Mouse (Mus musculus): Measurements from ENCODE around the gene Tef. TPM values are rescaled to one million over a fixed set of nuclear protein-coding genes. Genes with fewer than 3 reads are reported as not detected.

The Tef gene
- polyA plus RNA-seq, 1 experiment from 2014 or later = 9.2 TPM

DNA sequence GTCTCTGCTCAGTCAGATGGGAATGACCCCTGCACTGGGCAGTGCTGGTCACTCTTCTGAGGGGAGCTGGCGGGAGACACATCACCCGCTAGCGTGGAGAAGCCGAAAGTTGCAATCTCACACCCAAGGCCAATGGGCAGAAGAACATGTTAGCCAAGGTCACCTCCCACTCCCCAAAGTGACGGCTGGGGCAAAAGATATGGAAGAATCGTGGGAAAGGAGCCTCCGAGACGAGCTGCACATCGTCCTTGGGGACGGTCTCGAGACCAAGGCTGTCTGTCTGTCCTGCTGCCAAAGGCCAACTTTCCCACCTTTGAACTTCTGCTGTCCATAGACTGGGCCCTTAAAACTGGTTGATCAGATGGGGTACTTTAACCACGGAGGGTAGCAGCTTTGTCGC is 14.7 kb upstream of the Tef start:
- H3K27me3 ChIP-seq (ENCODE audit: control insufficient read depth, insufficient read depth, low read depth, low read length) = no peaks in the 10 kb centered on the region
- H3K4me1 ChIP-seq (ENCODE audit: control insufficient read depth, low read depth, low read length) = peaks cover 2% of the 10 kb centered on the region; the same call in 1 of the 2 replicates
- H3K36me3 ChIP-seq (ENCODE audit: control insufficient read depth, insufficient read depth) = no peaks in the 10 kb centered on the region; the same call in 1 of the 2 replicates
- no peak overlapping the region for H3K9ac ChIP-seq (ENCODE audit: low read depth, low read length)
- H3K9me3 ChIP-seq (replicated peaks; ENCODE audit: control insufficient read depth, low read length) = no peaks in the 10 kb centered on the region
- ATAC-seq (ENCODE audit: low read depth) = no peak
- H3K27ac ChIP-seq (ENCODE audit: low read length) = no peak overlapping the region
- H3K4me3 ChIP-seq (ENCODE audit: low read depth, low read length) = no peak overlapping the region
- H3K4me2 ChIP-seq (ENCODE audit: low read depth, low read length) = no peak overlapping the region
- 88% methylated on average over 13 of the region's 13 CpGs for whole genome bisulfite sequencing (ENCODE audit: insufficient replicate concordance)

DNA sequence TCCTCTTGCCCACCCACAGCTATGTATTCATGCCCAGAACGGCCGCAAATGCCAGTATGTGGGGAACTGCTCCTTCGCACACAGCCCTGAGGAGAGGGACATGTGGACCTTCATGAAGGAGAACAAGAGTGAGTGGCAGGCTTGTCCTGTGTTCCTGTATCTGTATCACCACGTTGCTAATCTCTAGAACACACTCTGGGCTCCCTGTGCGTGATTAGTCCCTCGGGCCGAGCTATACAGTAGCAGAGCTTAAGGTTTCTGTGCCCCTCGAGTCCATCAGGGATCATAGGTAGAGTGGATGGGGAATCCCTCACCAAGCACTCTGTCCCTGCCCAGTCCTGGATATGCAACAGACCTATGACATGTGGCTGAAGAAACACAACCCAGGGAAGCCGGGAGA is 9.8 kb upstream of the Tef start:
- peaks cover 4% of the 10 kb centered on the region; the same call in 1 of the 2 replicates for H3K36me3 ChIP-seq (ENCODE audit: control insufficient read depth, insufficient read depth)
- no peak for ATAC-seq (ENCODE audit: low read depth)
- no peak overlapping the region for H3K4me2 ChIP-seq (ENCODE audit: low read depth, low read length)
- no peak overlapping the region for H3K9ac ChIP-seq (ENCODE audit: low read depth, low read length)
- no peak overlapping the region for H3K27ac ChIP-seq (ENCODE audit: low read length)
- no peaks in the 10 kb centered on the region for H3K9me3 ChIP-seq (replicated peaks; ENCODE audit: control insufficient read depth, low read length)
- H3K27me3 ChIP-seq (ENCODE audit: control insufficient read depth, insufficient read depth, low read depth, low read length) = no peaks in the 10 kb centered on the region
- peaks cover 2% of the 10 kb centered on the region; the same call in 1 of the 2 replicates for H3K4me1 ChIP-seq (ENCODE audit: control insufficient read depth, low read depth, low read length)
- no peak overlapping the region for H3K4me3 ChIP-seq (ENCODE audit: low read depth, low read length)
- WGBS (ENCODE audit: insufficient replicate concordance) = 53% methylated on average over 9 of the region's 9 CpGs

GRCm38 (mm10) chr15:81796228-81796627 is 6.0 kb upstream of the Tef start:
- no peak overlapping the region for H3K27ac ChIP-seq (ENCODE audit: low read length)
- ATAC-seq (ENCODE audit: low read depth) = peak; percentile 50; the same call in 1 of the 2 replicates
- H3K27me3 ChIP-seq (ENCODE audit: control insufficient read depth, insufficient read depth, low read depth, low read length) = no peaks in the 10 kb centered on the region
- H3K4me3 ChIP-seq (ENCODE audit: low read depth, low read length) = no peak overlapping the region
- no peaks in the 10 kb centered on the region for H3K9me3 ChIP-seq (replicated peaks; ENCODE audit: control insufficient read depth, low read length)
- 62% methylated on average over 3 of the region's 3 CpGs for WGBS (ENCODE audit: insufficient replicate concordance)
- peaks cover 4% of the 10 kb centered on the region; the same call in 1 of the 2 replicates for H3K36me3 ChIP-seq (ENCODE audit: control insufficient read depth, insufficient read depth)
- H3K4me1 ChIP-seq (ENCODE audit: control insufficient read depth, low read depth, low read length) = peaks cover 5% of the 10 kb centered on the region
- H3K4me2 ChIP-seq (ENCODE audit: low read depth, low read length) = no peak overlapping the region
- no peak overlapping the region for H3K9ac ChIP-seq (ENCODE audit: low read depth, low read length)

- no peaks in the 10 kb centered on the region for H3K27me3 ChIP-seq (ENCODE audit: control insufficient read depth, insufficient read depth, low read depth, low read length)
- no peaks in the 10 kb centered on the region for H3K9me3 ChIP-seq (replicated peaks; ENCODE audit: control insufficient read depth, low read length)
- peaks cover 19% of the 10 kb centered on the region for H3K4me1 ChIP-seq (ENCODE audit: control insufficient read depth, low read depth, low read length)
- no peak overlapping the region for H3K9ac ChIP-seq (ENCODE audit: low read depth, low read length)
- WGBS (ENCODE audit: insufficient replicate concordance) = 72% methylated on average over 6 of the region's 6 CpGs
- no peak for ATAC-seq (ENCODE audit: low read depth)
- no peak overlapping the region for H3K4me2 ChIP-seq (ENCODE audit: low read depth, low read length)
- H3K4me3 ChIP-seq (ENCODE audit: low read depth, low read length) = no peak overlapping the region
- H3K36me3 ChIP-seq (ENCODE audit: control insufficient read depth, insufficient read depth) = peaks cover 2% of the 10 kb centered on the region; the same call in 1 of the 2 replicates
- H3K27ac ChIP-seq (ENCODE audit: low read length) = no peak overlapping the region
These were observed 4.4 kb upstream of the Tef start for GRCm38 (mm10) chr15:81797861-81798260.

GRCm38 (mm10) chr15:81798421-81798820 is 3.8 kb upstream of the Tef start:
- WGBS (ENCODE audit: insufficient replicate concordance) = 69% methylated on average over 4 of the region's 4 CpGs
- Histone ChIP-seq H3K9me3 (replicated peaks; ENCODE audit: control insufficient read depth, low read length) (no peaks in the 10 kb centered on the region), H3K27me3 (ENCODE audit: control insufficient read depth, insufficient read depth, low read depth, low read length) (no peaks in the 10 kb centered on the region), H3K4me1 (ENCODE audit: control insufficient read depth, low read depth, low read length) (peaks cover 25% of the 10 kb centered on the region), H3K36me3 (ENCODE audit: control insufficient read depth, insufficient read depth) (no peaks in the 10 kb centered on the region), H3K27ac (ENCODE audit: low read length) (no peak overlapping the region), H3K9ac (ENCODE audit: low read depth, low read length) (no peak overlapping the region), H3K4me3 (ENCODE audit: low read depth, low read length) (no peak overlapping the region), H3K4me2 (ENCODE audit: low read depth, low read length) (no peak overlapping the region)
- no peak for ATAC-seq (ENCODE audit: low read depth)

DNA sequence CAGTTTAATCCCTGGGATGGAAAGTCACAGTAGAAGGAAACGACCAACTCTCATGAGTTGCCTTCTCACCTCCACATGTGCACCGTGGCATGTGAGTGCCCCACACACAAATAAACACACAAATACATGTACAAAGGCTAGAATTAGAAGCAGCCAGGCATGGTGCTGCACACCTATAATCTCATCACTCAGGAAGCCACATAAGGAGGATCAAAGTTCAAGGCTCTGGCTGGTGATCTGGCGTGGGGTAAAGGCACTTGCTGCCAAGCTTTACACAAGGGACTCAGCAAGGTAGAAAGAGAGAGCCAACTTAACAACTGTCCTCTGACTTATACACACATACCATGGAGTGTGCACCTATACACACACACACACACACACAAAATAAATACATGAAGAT is 1.8 kb upstream of the Tef start:
- H3K9me3 ChIP-seq (replicated peaks; ENCODE audit: control insufficient read depth, low read length) = no peaks in the 10 kb centered on the region
- H3K27ac ChIP-seq (ENCODE audit: low read length) = no peak overlapping the region
- no peak for ATAC-seq (ENCODE audit: low read depth)
- 55% methylated on average over 3 of the region's 3 CpGs for WGBS (ENCODE audit: insufficient replicate concordance)
- no peaks in the 10 kb centered on the region for H3K36me3 ChIP-seq (ENCODE audit: control insufficient read depth, insufficient read depth)
- H3K9ac ChIP-seq (ENCODE audit: low read depth, low read length) = no peak overlapping the region
- H3K27me3 ChIP-seq (ENCODE audit: control insufficient read depth, insufficient read depth, low read depth, low read length) = no peaks in the 10 kb centered on the region
- H3K4me3 ChIP-seq (ENCODE audit: low read depth, low read length) = no peak overlapping the region
- H3K4me2 ChIP-seq (ENCODE audit: low read depth, low read length) = no peak overlapping the region
- H3K4me1 ChIP-seq (ENCODE audit: control insufficient read depth, low read depth, low read length) = peaks cover 34% of the 10 kb centered on the region

GRCm38 (mm10) chr15:81802941-81803351 is 725 bp downstream of the Tef start:
- 13% methylated on average over 8 of the region's 8 CpGs for WGBS (ENCODE audit: insufficient replicate concordance)
- Histone ChIP-seq H3K27me3 (ENCODE audit: control insufficient read depth, insufficient read depth, low read depth, low read length) (no peaks in the 10 kb centered on the region), H3K27ac (ENCODE audit: low read length) (peak overlapping the region; percentile 48), H3K9me3 (replicated peaks; ENCODE audit: control insufficient read depth, low read length) (no peaks in the 10 kb centered on the region), H3K36me3 (ENCODE audit: control insufficient read depth, insufficient read depth) (no peaks in the 10 kb centered on the region), H3K4me1 (ENCODE audit: control insufficient read depth, low read depth, low read length) (peaks cover 34% of the 10 kb centered on the region), H3K4me3 (ENCODE audit: low read depth, low read length) (peak overlapping the region; percentile 52), H3K9ac (ENCODE audit: low read depth, low read length) (peak overlapping the region; percentile 47), H3K4me2 (ENCODE audit: low read depth, low read length) (peak overlapping the region; percentile 62)
- ATAC-seq (ENCODE audit: low read depth) = peak; percentile 4; the same call in 1 of the 2 replicates

- Histone ChIP-seq H3K4me3 (ENCODE audit: low read depth, low read length) (peak overlapping the region; percentile 52), H3K27me3 (ENCODE audit: control insufficient read depth, insufficient read depth, low read depth, low read length) (no peaks in the 10 kb centered on the region), H3K4me1 (ENCODE audit: control insufficient read depth, low read depth, low read length) (peaks cover 34% of the 10 kb centered on the region), H3K9ac (ENCODE audit: low read depth, low read length) (no peak overlapping the region), H3K9me3 (replicated peaks; ENCODE audit: control insufficient read depth, low read length) (no peaks in the 10 kb centered on the region), H3K27ac (ENCODE audit: low read length) (0 out of 2 replicates have a peak overlapping the region, but pooled peaks have one; percentile 48), H3K4me2 (ENCODE audit: low read depth, low read length) (peak overlapping the region; percentile 62), H3K36me3 (ENCODE audit: control insufficient read depth, insufficient read depth) (no peaks in the 10 kb centered on the region)
- 20% methylated on average over 4 of the region's 4 CpGs for WGBS (ENCODE audit: insufficient replicate concordance)
- peak; percentile 4; the same call in 1 of the 2 replicates for ATAC-seq (ENCODE audit: low read depth)
These were observed 1.3 kb downstream of the Tef start for GRCm38 (mm10) chr15:81803425-81803951.

- no peak overlapping the region for H3K4me2 ChIP-seq (ENCODE audit: low read depth, low read length)
- no peak overlapping the region for H3K9ac ChIP-seq (ENCODE audit: low read depth, low read length)
- H3K4me1 ChIP-seq (ENCODE audit: control insufficient read depth, low read depth, low read length) = peaks cover 34% of the 10 kb centered on the region
These were observed 2.0 kb downstream of the Tef start for GRCm38 (mm10) chr15:81804172-81804571.

More at GRCm38 (mm10) chr15:81804172-81804571, 2.0 kb downstream of the Tef start:
- ATAC-seq (ENCODE audit: low read depth) = no peak
- no peaks in the 10 kb centered on the region for H3K27me3 ChIP-seq (ENCODE audit: control insufficient read depth, insufficient read depth, low read depth, low read length)
- no peak overlapping the region for H3K27ac ChIP-seq (ENCODE audit: low read length)
- whole genome bisulfite sequencing (ENCODE audit: insufficient replicate concordance) = 37% methylated on average over 1 of the region's 1 CpGs
- no peak overlapping the region for H3K4me3 ChIP-seq (ENCODE audit: low read depth, low read length)
- no peaks in the 10 kb centered on the region for H3K9me3 ChIP-seq (replicated peaks; ENCODE audit: control insufficient read depth, low read length)
- H3K36me3 ChIP-seq (ENCODE audit: control insufficient read depth, insufficient read depth) = no peaks in the 10 kb centered on the region

All from liver, embryonic 16.5 days (tissue).